Mouse (Mus musculus): ENCODE results near the gene Msh4. TPM values are rescaled to one million over a fixed set of nuclear protein-coding genes. Genes with fewer than 3 reads are reported as not detected.

Gene Msh4
- 0.09 and 0.11 TPM in 2 replicates for polyA plus RNA-seq (2014; fragmentation: Nextera tagmentation; extraction: Ambion mirVana)

- H3K4me3 ChIP-seq (ENCODE audit: low read depth, low read length): no peak within 1 kb of the TSS
These were observed at the start of gene Msh4 for GRCm38 (mm10) chr3:153906136-153906871. Gene Msh4, minus strand, starts transcription at chr3:153906138.

GRCm38 (mm10) chr3:153948176-153948575 is 42.2 kb upstream of the Msh4 start:
- 0 out of 2 replicates have a peak, but pooled peaks cover under 1% of the 10 kb centered on the region for H3K4me1 ChIP-seq (replicated peaks; ENCODE audit: control insufficient read depth, insufficient read depth, low read length)
- H3K27ac ChIP-seq (ENCODE audit: low read depth, low read length): no peak overlapping the region
- no peak overlapping the region for H3K4me2 ChIP-seq (ENCODE audit: low read depth, low read length, severe bottlenecking)
- no peaks in the 10 kb centered on the region for H3K36me3 ChIP-seq (ENCODE audit: control insufficient read depth, insufficient read depth, low read length)
- ATAC-seq (replicated peaks; ENCODE audit: low FRiP score): no peak
- H3K9ac ChIP-seq (ENCODE audit: low read length): no peak overlapping the region
- H3K9me3 ChIP-seq (ENCODE audit: control insufficient read depth, low read length): no peaks in the 10 kb centered on the region
- no peak overlapping the region for H3K4me3 ChIP-seq (ENCODE audit: low read depth, low read length)
- 81% methylated on average over 2 of the region's 2 CpGs for WGBS
- H3K27me3 ChIP-seq (ENCODE audit: control insufficient read depth, insufficient read depth, low read length): no peaks in the 10 kb centered on the region
- no peak for DNase-seq (ENCODE audit: low spot score)

More at GRCm38 (mm10) chr3:153906136-153906871, at the start of gene Msh4:
- ATAC-seq (replicated peaks; ENCODE audit: low FRiP score) (peak; percentile 31), DNase-seq (ENCODE audit: low spot score) (no peak)
- H3K4me2 ChIP-seq (ENCODE audit: low read depth, low read length, severe bottlenecking): no peak within 1 kb of the TSS
- 89% methylated on average over 9 of the region's 9 CpGs for WGBS
- no peaks in the 10 kb centered on the region for H3K27me3 ChIP-seq (ENCODE audit: control insufficient read depth, insufficient read depth, low read length)
- no peak within 1 kb of the TSS for H3K9ac ChIP-seq (ENCODE audit: low read length)
- H3K27ac ChIP-seq (ENCODE audit: low read depth, low read length): no peak within 1 kb of the TSS
- H3K4me1 ChIP-seq (replicated peaks; ENCODE audit: control insufficient read depth, insufficient read depth, low read length): peaks cover 1% of the 10 kb centered on the region; the same call in 1 of the 2 replicates
- no peaks in the 10 kb centered on the region for H3K9me3 ChIP-seq (ENCODE audit: control insufficient read depth, low read length)
- H3K36me3 ChIP-seq (ENCODE audit: control insufficient read depth, insufficient read depth, low read length): peaks cover 37% of the 10 kb centered on the region

GRCm38 (mm10) chr3:153947271-153947670 is 41.3 kb upstream of the Msh4 start:
- no peak for DNase-seq (ENCODE audit: low spot score)
- Histone ChIP-seq H3K4me1 (replicated peaks; ENCODE audit: control insufficient read depth, insufficient read depth, low read length) (peaks cover 5% of the 10 kb centered on the region; the same call in 1 of the 2 replicates), H3K27me3 (ENCODE audit: control insufficient read depth, insufficient read depth, low read length) (no peaks in the 10 kb centered on the region), H3K9me3 (ENCODE audit: control insufficient read depth, low read length) (no peaks in the 10 kb centered on the region), H3K4me3 (ENCODE audit: low read depth, low read length) (no peak overlapping the region), H3K27ac (ENCODE audit: low read depth, low read length) (no peak overlapping the region), H3K4me2 (ENCODE audit: low read depth, low read length, severe bottlenecking) (no peak overlapping the region), H3K36me3 (ENCODE audit: control insufficient read depth, insufficient read depth, low read length) (no peaks in the 10 kb centered on the region), H3K9ac (ENCODE audit: low read length) (no peak overlapping the region)
- ATAC-seq (replicated peaks; ENCODE audit: low FRiP score): no peak
- WGBS: 64% methylated on average over 4 of the region's 4 CpGs

GRCm38 (mm10) chr3:153944335-153944990 is 38.5 kb upstream of the Msh4 start, which contains the start of gene Acadm:
Gene Acadm, minus strand, starts transcription at chr3:153944632.
- peak within 1 kb of the TSS; percentile 66 for H3K4me3 ChIP-seq (ENCODE audit: low read depth, low read length)
- H3K9me3 ChIP-seq (ENCODE audit: control insufficient read depth, low read length): no peaks in the 10 kb centered on the region
- peak within 1 kb of the TSS; percentile 55 for H3K27ac ChIP-seq (ENCODE audit: low read depth, low read length)
- H3K27me3 ChIP-seq (ENCODE audit: control insufficient read depth, insufficient read depth, low read length): no peaks in the 10 kb centered on the region
- H3K4me1 ChIP-seq (replicated peaks; ENCODE audit: control insufficient read depth, insufficient read depth, low read length): peaks cover 5% of the 10 kb centered on the region; the same call in 1 of the 2 replicates
- DNase-seq (ENCODE audit: low spot score) (peak; percentile 99), ATAC-seq (replicated peaks; ENCODE audit: low FRiP score) (peak; percentile 97)
- peak within 1 kb of the TSS; percentile 78 for H3K4me2 ChIP-seq (ENCODE audit: low read depth, low read length, severe bottlenecking)
- H3K36me3 ChIP-seq (ENCODE audit: control insufficient read depth, insufficient read depth, low read length): no peaks in the 10 kb centered on the region
- under 1% methylated on average over 41 of the region's 41 CpGs for WGBS
- H3K9ac ChIP-seq (ENCODE audit: low read length): peak within 1 kb of the TSS; percentile 79

- H3K36me3 ChIP-seq (ENCODE audit: control insufficient read depth, insufficient read depth, low read length): no peaks in the 10 kb centered on the region
- peak; percentile 39 for ATAC-seq (replicated peaks; ENCODE audit: low FRiP score)
- no peaks in the 10 kb centered on the region for H3K9me3 ChIP-seq (ENCODE audit: control insufficient read depth, low read length)
- H3K4me3 ChIP-seq (ENCODE audit: low read depth, low read length): peak overlapping the region; percentile 66
- H3K27ac ChIP-seq (ENCODE audit: low read depth, low read length): peak overlapping the region; percentile 55
- H3K4me1 ChIP-seq (replicated peaks; ENCODE audit: control insufficient read depth, insufficient read depth, low read length): peaks cover 5% of the 10 kb centered on the region; the same call in 1 of the 2 replicates
- H3K9ac ChIP-seq (ENCODE audit: low read length): peak overlapping the region; percentile 79
- H3K27me3 ChIP-seq (ENCODE audit: control insufficient read depth, insufficient read depth, low read length): no peaks in the 10 kb centered on the region
- H3K4me2 ChIP-seq (ENCODE audit: low read depth, low read length, severe bottlenecking): peak overlapping the region; percentile 78
- WGBS: 1% methylated on average over 19 of the region's 19 CpGs
- DNase-seq (ENCODE audit: low spot score): no peak
These were observed 38.0 kb upstream of the Msh4 start for GRCm38 (mm10) chr3:153943901-153944334.

GRCm38 (mm10) chr3:153943003-153943640 is 37.2 kb upstream of the Msh4 start:
- Histone ChIP-seq H3K4me2 (ENCODE audit: low read depth, low read length, severe bottlenecking) (peak overlapping the region; percentile 78), H3K4me3 (ENCODE audit: low read depth, low read length) (peak overlapping the region; percentile 66; the same call in 1 of the 2 replicates), H3K9ac (ENCODE audit: low read length) (no peak overlapping the region), H3K9me3 (ENCODE audit: control insufficient read depth, low read length) (no peaks in the 10 kb centered on the region), H3K4me1 (replicated peaks; ENCODE audit: control insufficient read depth, insufficient read depth, low read length) (peaks cover 5% of the 10 kb centered on the region; the same call in 1 of the 2 replicates), H3K27me3 (ENCODE audit: control insufficient read depth, insufficient read depth, low read length) (no peaks in the 10 kb centered on the region), H3K36me3 (ENCODE audit: control insufficient read depth, insufficient read depth, low read length) (no peaks in the 10 kb centered on the region), H3K27ac (ENCODE audit: low read depth, low read length) (no peak overlapping the region)
- 50% methylated on average over 12 of the region's 12 CpGs for WGBS
- DNase-seq (ENCODE audit: low spot score) (no peak), ATAC-seq (replicated peaks; ENCODE audit: low FRiP score) (no peak)

- ATAC-seq (replicated peaks; ENCODE audit: low FRiP score) (no peak), DNase-seq (ENCODE audit: low spot score) (no peak)
- Histone ChIP-seq H3K4me3 (ENCODE audit: low read depth, low read length) (no peak overlapping the region), H3K9me3 (ENCODE audit: control insufficient read depth, low read length) (no peaks in the 10 kb centered on the region), H3K4me1 (replicated peaks; ENCODE audit: control insufficient read depth, insufficient read depth, low read length) (peaks cover 5% of the 10 kb centered on the region; the same call in 1 of the 2 replicates), H3K4me2 (ENCODE audit: low read depth, low read length, severe bottlenecking) (no peak overlapping the region), H3K9ac (ENCODE audit: low read length) (no peak overlapping the region), H3K27me3 (ENCODE audit: control insufficient read depth, insufficient read depth, low read length) (no peaks in the 10 kb centered on the region), H3K36me3 (ENCODE audit: control insufficient read depth, insufficient read depth, low read length) (no peaks in the 10 kb centered on the region; the same call in 1 of the 2 replicates), H3K27ac (ENCODE audit: low read depth, low read length) (no peak overlapping the region)
- 94% methylated on average over 13 of the region's 13 CpGs for WGBS
These were observed 35.7 kb upstream of the Msh4 start for GRCm38 (mm10) chr3:153941613-153942012.

- ATAC-seq (replicated peaks; ENCODE audit: low FRiP score) (no peak), DNase-seq (ENCODE audit: low spot score) (no peak)
- Histone ChIP-seq H3K36me3 (ENCODE audit: control insufficient read depth, insufficient read depth, low read length) (no peaks in the 10 kb centered on the region; the same call in 1 of the 2 replicates), H3K4me3 (ENCODE audit: low read depth, low read length) (no peak overlapping the region), H3K27me3 (ENCODE audit: control insufficient read depth, insufficient read depth, low read length) (no peaks in the 10 kb centered on the region), H3K4me1 (replicated peaks; ENCODE audit: control insufficient read depth, insufficient read depth, low read length) (peaks cover 5% of the 10 kb centered on the region; the same call in 1 of the 2 replicates), H3K9me3 (ENCODE audit: control insufficient read depth, low read length) (no peaks in the 10 kb centered on the region), H3K9ac (ENCODE audit: low read length) (no peak overlapping the region), H3K4me2 (ENCODE audit: low read depth, low read length, severe bottlenecking) (no peak overlapping the region), H3K27ac (ENCODE audit: low read depth, low read length) (no peak overlapping the region)
- WGBS: 94% methylated on average over 9 of the region's 9 CpGs
These were observed 34.5 kb upstream of the Msh4 start for GRCm38 (mm10) chr3:153940486-153940885.
